Mouse (Mus musculus): Measurements from ENCODE around the gene Ptprf. TPM values are rescaled to one million over a fixed set of nuclear protein-coding genes. Genes with fewer than 3 reads are reported as not detected.

The Ptprf gene
- polyA plus RNA-seq, 1 experiment from 2014 or later, result 88.2 TPM

- H3K27me3 ChIP-seq (replicated peaks; ENCODE audit: low read depth, poor library complexity, severe bottlenecking), result no peaks in the 10 kb centered on the region
- 86% methylated on average over 6 of the region's 6 CpGs for WGBS
- peaks cover 100% of the 10 kb centered on the region for H3K36me3 ChIP-seq (replicated peaks)
Measured at GRCm38 (mm10) chr4:118219487-118219886, 71.7 kb downstream of the Ptprf start.

GRCm38 (mm10) chr4:118218521-118218920 is 72.7 kb downstream of the Ptprf start:
- peaks cover 100% of the 10 kb centered on the region for H3K36me3 ChIP-seq (replicated peaks)
- no peaks in the 10 kb centered on the region for H3K27me3 ChIP-seq (replicated peaks; ENCODE audit: low read depth, poor library complexity, severe bottlenecking)
- no peak for DNase-seq (ENCODE audit: low spot score)
- WGBS, result 90% methylated on average over 5 of the region's 5 CpGs
- no peak overlapping the region for H3K27ac ChIP-seq (replicated peaks)
- H3K4me3 ChIP-seq, result no peak overlapping the region
- H3K9me3 ChIP-seq, result no peaks in the 10 kb centered on the region
- no peaks in the 10 kb centered on the region for H3K4me1 ChIP-seq

More at GRCm38 (mm10) chr4:118219487-118219886, 71.7 kb downstream of the Ptprf start:
- Histone ChIP-seq H3K27ac (replicated peaks) (no peak overlapping the region), H3K4me3 (no peak overlapping the region), H3K4me1 (no peaks in the 10 kb centered on the region), H3K9me3 (no peaks in the 10 kb centered on the region)
- DNase-seq (ENCODE audit: low spot score), result no peak

DNA sequence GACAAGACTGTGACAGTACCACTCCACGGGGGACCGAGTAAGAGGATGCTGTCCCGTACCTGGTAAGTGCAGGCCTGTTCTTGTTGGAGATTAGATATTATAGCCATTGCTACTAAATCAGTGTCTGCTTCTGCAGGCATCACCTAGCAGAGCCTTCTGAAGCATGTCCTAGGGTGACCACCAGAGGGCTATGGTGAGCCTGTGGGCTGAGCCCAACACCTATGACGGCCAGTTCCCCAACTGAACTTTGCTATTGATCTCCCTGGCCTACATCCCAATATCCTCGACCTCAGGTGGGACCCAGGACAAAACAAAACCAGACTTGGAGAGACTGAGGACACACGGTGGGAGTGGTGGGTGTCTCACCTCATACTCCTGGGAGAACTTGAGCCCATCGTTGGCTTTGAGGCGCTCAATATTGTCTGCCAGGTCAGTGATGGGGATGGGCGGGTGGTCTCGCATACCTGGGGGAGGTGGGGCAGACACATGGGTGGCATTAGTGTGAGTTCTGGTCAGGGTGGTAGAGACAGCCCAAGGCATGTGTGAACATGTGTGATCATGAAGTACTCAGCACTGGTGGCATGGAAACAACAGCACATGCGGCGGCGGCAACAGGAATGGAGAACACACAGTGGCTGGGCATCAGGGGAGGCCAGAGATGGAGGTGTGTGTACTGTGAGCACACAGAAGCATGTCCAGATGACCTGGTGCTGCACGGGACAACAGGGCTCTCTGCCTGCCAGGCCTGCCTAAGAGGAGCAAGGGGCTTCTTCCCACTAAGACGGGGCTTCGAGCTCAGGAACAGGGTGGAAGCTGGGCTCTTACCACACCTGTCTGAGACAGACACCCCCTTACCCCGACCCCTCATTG is 74.2 kb downstream of the Ptprf start:
- Histone ChIP-seq H3K4me1 (no peaks in the 10 kb centered on the region), H3K36me3 (replicated peaks) (peaks cover 100% of the 10 kb centered on the region), H3K9me3 (no peaks in the 10 kb centered on the region), H3K27ac (replicated peaks) (no peak overlapping the region), H3K4me3 (no peak overlapping the region), H3K27me3 (replicated peaks; ENCODE audit: low read depth, poor library complexity, severe bottlenecking) (no peaks in the 10 kb centered on the region)
- DNase-seq (ENCODE audit: low spot score), result peak; percentile 55
- WGBS, result 85% methylated on average over 17 of the region's 17 CpGs

GRCm38 (mm10) chr4:118214891-118215290 is 76.3 kb downstream of the Ptprf start:
- H3K4me1 ChIP-seq, result no peaks in the 10 kb centered on the region
- no peak overlapping the region for H3K27ac ChIP-seq (replicated peaks)
- H3K9me3 ChIP-seq, result no peaks in the 10 kb centered on the region
- 89% methylated on average over 1 of the region's 1 CpGs for WGBS
- no peak for DNase-seq (ENCODE audit: low spot score)
- H3K36me3 ChIP-seq (replicated peaks), result peaks cover 100% of the 10 kb centered on the region
- H3K4me3 ChIP-seq, result no peak overlapping the region
- H3K27me3 ChIP-seq (replicated peaks; ENCODE audit: low read depth, poor library complexity, severe bottlenecking), result no peaks in the 10 kb centered on the region

DNA sequence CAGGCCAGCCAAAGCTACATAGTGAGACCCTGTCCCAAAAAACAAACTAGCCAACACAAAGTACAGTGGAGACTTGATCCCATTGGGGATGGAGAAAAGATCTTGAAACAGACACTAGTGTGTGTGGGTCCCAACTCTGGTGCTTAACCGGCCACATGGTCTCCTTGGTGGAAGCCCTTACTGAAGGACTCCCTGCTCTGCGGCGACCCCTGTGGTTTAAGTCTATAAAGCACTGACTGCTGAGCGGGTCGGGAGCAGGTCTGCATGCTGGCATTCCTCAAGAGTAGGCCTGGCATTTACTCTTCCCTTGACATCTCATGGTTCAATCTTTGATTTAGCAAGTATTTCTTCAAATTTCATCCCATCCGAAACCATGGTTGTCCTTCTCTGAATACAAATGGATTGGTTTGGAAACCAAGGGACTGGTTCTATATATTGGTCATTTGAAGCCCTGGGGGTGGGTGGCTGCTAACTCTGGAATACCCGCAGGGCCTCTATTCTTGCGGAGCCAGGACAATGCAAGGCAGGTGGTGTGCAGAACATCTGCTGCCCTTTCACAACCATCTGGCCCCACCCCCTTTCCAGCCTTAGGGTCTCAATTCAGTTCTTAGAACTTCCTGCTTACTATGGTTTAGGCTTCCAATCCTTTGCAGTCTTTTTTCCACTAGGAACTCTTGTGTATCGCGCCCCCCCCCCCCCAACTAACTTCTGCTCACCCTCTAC is 84.1 kb downstream of the Ptprf start:
- peak; percentile 36 for DNase-seq (ENCODE audit: low spot score)
- Histone ChIP-seq H3K4me1 (peaks cover 17% of the 10 kb centered on the region), H3K36me3 (replicated peaks) (peaks cover 49% of the 10 kb centered on the region), H3K27ac (replicated peaks) (no peak overlapping the region; the same call in 1 of the 2 replicates), H3K27me3 (replicated peaks; ENCODE audit: low read depth, poor library complexity, severe bottlenecking) (no peaks in the 10 kb centered on the region), H3K4me3 (no peak overlapping the region), H3K9me3 (no peaks in the 10 kb centered on the region)
- WGBS, result 66% methylated on average over 10 of the region's 10 CpGs

- H3K9me3 ChIP-seq, result no peaks in the 10 kb centered on the region
- peak overlapping the region; percentile 48; the same call in 1 of the 2 replicates for H3K27ac ChIP-seq (replicated peaks)
- peaks cover 17% of the 10 kb centered on the region for H3K4me1 ChIP-seq
- no peak for DNase-seq (ENCODE audit: low spot score)
- H3K4me3 ChIP-seq, result no peak overlapping the region
- WGBS, result 94% methylated on average over 2 of the region's 2 CpGs
- H3K36me3 ChIP-seq (replicated peaks), result peaks cover 37% of the 10 kb centered on the region
- H3K27me3 ChIP-seq (replicated peaks; ENCODE audit: low read depth, poor library complexity, severe bottlenecking), result no peaks in the 10 kb centered on the region
Measured at GRCm38 (mm10) chr4:118205906-118206305, 85.3 kb downstream of the Ptprf start.

DNA sequence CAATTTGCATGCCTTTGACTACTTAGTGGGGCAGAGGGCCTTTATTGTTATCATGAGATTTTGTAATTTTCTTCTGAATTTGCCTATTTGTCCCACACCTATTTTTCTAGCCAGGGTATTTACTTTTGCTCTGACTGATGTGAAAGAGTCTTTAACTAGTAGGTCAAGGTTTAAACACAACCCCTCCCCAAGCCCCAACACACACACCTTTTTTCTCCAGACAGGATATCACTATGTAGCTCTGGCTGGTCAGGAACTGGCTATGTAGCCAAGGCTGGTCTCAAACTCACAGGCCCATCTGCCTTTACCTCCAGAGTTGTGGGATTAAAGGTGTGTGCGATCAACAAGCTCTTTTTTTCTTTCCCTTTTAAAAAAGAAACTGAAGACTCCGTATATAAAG is 92.1 kb downstream of the Ptprf start:
- no peak overlapping the region for H3K27ac ChIP-seq (replicated peaks)
- H3K27me3 ChIP-seq (replicated peaks; ENCODE audit: low read depth, poor library complexity, severe bottlenecking), result no peaks in the 10 kb centered on the region
- H3K9me3 ChIP-seq, result no peaks in the 10 kb centered on the region
- H3K4me3 ChIP-seq, result no peak overlapping the region
- H3K4me1 ChIP-seq, result peaks cover 5% of the 10 kb centered on the region; the same call in 1 of the 2 replicates
- 88% methylated on average over 2 of the region's 2 CpGs for WGBS
- DNase-seq (ENCODE audit: low spot score), result no peak
- no peaks in the 10 kb centered on the region for H3K36me3 ChIP-seq (replicated peaks)

DNA sequence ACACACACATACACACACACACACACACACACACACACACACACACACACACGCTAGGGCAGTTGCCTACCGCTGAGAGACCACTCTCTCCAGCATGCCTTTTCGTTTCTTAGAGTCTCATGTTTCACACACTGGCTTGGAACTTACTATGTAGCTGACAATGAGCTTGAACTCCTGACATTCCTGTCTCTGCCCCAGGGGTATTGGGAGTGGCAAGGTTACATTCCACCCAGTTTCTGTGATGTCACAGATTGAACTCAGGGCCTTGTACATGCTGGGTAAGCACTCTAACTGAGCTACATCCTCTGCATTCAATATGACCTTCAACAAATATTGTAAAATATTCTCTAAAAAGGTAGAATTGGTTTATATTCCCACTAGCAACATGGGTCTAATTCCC is 92.6 kb downstream of the Ptprf start:
- peak; percentile 29 for DNase-seq (ENCODE audit: low spot score)

GRCm38 (mm10) chr4:118196185-118196584 is 95.0 kb downstream of the Ptprf start:
- 87% methylated on average over 10 of the region's 10 CpGs for WGBS

More for the DNA sequence above, 92.6 kb downstream of the Ptprf start:
- Histone ChIP-seq H3K36me3 (replicated peaks) (no peaks in the 10 kb centered on the region), H3K4me1 (peaks cover 5% of the 10 kb centered on the region; the same call in 1 of the 2 replicates), H3K27ac (replicated peaks) (no peak overlapping the region), H3K27me3 (replicated peaks; ENCODE audit: low read depth, poor library complexity, severe bottlenecking) (no peaks in the 10 kb centered on the region), H3K9me3 (no peaks in the 10 kb centered on the region), H3K4me3 (no peak overlapping the region)
- 53% methylated on average over 3 of the region's 3 CpGs for WGBS

GRCm38 (mm10) chr4:118180301-118181080 is 110.7 kb downstream of the Ptprf start:
- H3K4me3 ChIP-seq, result peak overlapping the region; percentile 89
- H3K27me3 ChIP-seq (replicated peaks; ENCODE audit: low read depth, poor library complexity, severe bottlenecking), result no peaks in the 10 kb centered on the region
- no peak for DNase-seq (ENCODE audit: low spot score)
- peak overlapping the region; percentile 95 for H3K27ac ChIP-seq (replicated peaks)
- H3K9me3 ChIP-seq, result no peaks in the 10 kb centered on the region
- H3K36me3 ChIP-seq (replicated peaks), result peaks cover 20% of the 10 kb centered on the region
- 19% methylated on average over 17 of the region's 17 CpGs for WGBS
- H3K4me1 ChIP-seq, result peaks cover 16% of the 10 kb centered on the region

More at GRCm38 (mm10) chr4:118196185-118196584, 95.0 kb downstream of the Ptprf start:
- DNase-seq (ENCODE audit: low spot score), result no peak
- no peak overlapping the region for H3K27ac ChIP-seq (replicated peaks)
- no peaks in the 10 kb centered on the region for H3K27me3 ChIP-seq (replicated peaks; ENCODE audit: low read depth, poor library complexity, severe bottlenecking)
- H3K4me1 ChIP-seq, result peaks cover 5% of the 10 kb centered on the region; the same call in 1 of the 2 replicates
- H3K4me3 ChIP-seq, result no peak overlapping the region
- H3K9me3 ChIP-seq, result no peaks in the 10 kb centered on the region
- no peaks in the 10 kb centered on the region for H3K36me3 ChIP-seq (replicated peaks)

DNA sequence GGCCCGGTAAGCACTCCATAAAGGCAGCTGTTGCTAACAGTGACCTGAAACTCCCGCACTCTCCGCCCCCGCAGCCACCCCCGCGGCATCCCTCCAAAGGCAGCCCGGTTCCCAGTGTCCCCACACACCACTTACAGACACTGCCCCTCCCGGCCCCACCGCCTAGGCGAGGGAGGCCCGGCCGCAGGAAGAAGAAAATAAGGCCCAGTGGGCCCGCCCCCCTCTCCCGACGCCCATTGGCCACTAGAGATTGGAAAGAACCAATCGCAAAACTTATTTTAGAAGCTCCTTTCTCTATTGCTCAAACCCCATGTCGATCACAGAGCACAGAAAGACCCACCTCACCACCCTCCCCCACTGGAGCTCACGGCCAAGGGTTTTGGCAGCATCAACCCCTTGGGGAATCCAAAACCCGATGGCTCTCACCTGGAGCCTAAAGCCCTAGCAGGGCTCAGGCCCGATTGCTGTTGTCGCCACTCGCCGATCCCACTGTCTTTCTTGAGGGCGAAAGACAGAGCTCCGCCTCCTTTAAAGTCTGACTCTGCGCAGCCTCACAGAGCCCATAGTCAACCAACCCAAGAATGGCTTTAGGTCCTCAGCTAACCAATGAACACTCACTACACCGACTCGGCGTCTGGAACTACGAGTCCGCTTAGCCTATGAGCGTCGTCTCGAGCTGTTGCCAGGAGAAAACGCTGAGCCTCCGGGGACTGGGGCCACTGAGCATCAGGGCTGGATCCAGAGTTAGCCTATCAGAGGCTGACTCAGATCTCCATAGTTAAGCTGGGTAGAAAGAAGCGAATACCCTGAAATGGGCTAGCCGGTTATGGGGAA is 111.5 kb downstream of the Ptprf start, which contains the start of gene Kdm4a:
TSS of gene Kdm4a (minus strand) at position 577 of the 834 bp plus-strand sequence.
- H3K4me3 ChIP-seq, result peak within 1 kb of the TSS; percentile 89
- no peaks in the 10 kb centered on the region for H3K27me3 ChIP-seq (replicated peaks; ENCODE audit: low read depth, poor library complexity, severe bottlenecking)
- WGBS, result under 1% methylated on average over 38 of the region's 38 CpGs
- peaks cover 28% of the 10 kb centered on the region for H3K36me3 ChIP-seq (replicated peaks)
- H3K4me1 ChIP-seq, result peaks cover 16% of the 10 kb centered on the region
- DNase-seq (ENCODE audit: low spot score), result peak; percentile 95
- H3K27ac ChIP-seq (replicated peaks), result peak within 1 kb of the TSS; percentile 95
- no peaks in the 10 kb centered on the region for H3K9me3 ChIP-seq

Data from embryonic facial prominence, embryonic 10.5 days (tissue).